Mouse (Mus musculus) liver, adult 2 months (tissue): Measurements from ENCODE around the gene Npy4r.

Experiments
- CTCF ChIP-seq: fragments of 200-500 bp; IDR thresholded peaks from 2 replicates; pipeline ENCODE4 v1.5.1; 2011; ENCODE audit warnings: low read depth, low read length, control low read depth
- POLR2A ChIP-seq: fragments of 200-500 bp; IDR thresholded peaks from 2 replicates; pipeline ENCODE4 v1.6.1; 2011; ENCODE audit warnings: low read length, control low read depth; ENCODE audit not compliant: insufficient read depth; ENCODE audit errors: extremely low read depth

DNA sequence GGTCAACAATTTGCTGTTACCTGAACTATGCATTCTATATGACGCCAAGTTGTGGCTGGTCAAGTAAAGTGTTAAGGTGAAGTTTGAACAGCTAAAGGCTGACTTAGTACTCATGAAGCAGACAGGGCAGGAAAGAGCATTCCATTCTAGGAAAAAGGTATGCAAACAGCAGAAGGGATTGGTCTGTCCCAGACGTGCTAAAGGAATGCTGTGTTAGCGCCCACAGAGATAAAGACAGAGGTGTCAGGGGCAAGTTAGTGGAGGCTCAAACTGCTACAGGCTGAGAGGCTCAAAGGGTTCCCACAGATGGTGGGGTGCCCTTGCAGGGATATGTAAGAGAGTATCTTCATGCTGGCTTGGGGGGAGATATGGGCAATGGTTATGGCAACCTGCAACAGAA is 48.4 kb downstream of the Npy4r start:
- TF ChIP-seq CTCF, result no peak
- TF ChIP-seq POLR2A, result no peak
